In genomic region chr11:54954716-54955115, GRCm38 (mm10) we compare ENCODE assay signal across 9 mouse cellular contexts. TPM values are rescaled to one million over a fixed set of nuclear protein-coding genes. Genes with fewer than 3 reads are reported as not detected.
A peak's percentile ranks its signal among the peaks of the same experiment; 100 is the strongest.
DNase-seq lines count a peak whose midpoint lies in the region; ATAC-seq and TF ChIP-seq lines count a peak whose summit lies in the region.
"Had no signal": no experiment of that assay in that cellular context is flagged by ENCODE, and none has a peak within 500 bp of the region (broad histone marks: within the 10 kb centered on the region; RNA-seq: fewer than 3 reads in every experiment).

No protein-coding gene starts in this region.

- 88% methylated on average over 8 of the region's 8 CpGs for WGBS in hindbrain, embryonic 10.5 days
- 87% methylated on average over 8 of the region's 8 CpGs for WGBS in hindbrain, embryonic 11.5 days
- WGBS in hindbrain, embryonic 12.5 days, result 84% methylated on average over 8 of the region's 8 CpGs
- 79% methylated on average over 8 of the region's 8 CpGs for WGBS in liver, embryonic 13.5 days (ENCODE audit: insufficient replicate concordance)

- peaks cover 34% of the 10 kb centered on the region for H3K4me1 ChIP-seq in hindbrain, embryonic 10.5 days (replicated peaks)
- H3K4me1 ChIP-seq in hindbrain, embryonic 11.5 days (replicated peaks; ENCODE audit: control insufficient read depth, insufficient read depth, low read length), result no peaks in the 10 kb centered on the region; the same call in 1 of the 2 replicates
- peaks cover 90% of the 10 kb centered on the region for H3K4me1 ChIP-seq in E14TG2a.4 (replicated peaks; ENCODE audit: low read depth, low read length)
- peaks cover 20% of the 10 kb centered on the region for H3K4me1 ChIP-seq in hindbrain, embryonic 12.5 days
- H3K4me1 ChIP-seq in liver, embryonic 13.5 days (replicated peaks), result peaks cover 63% of the 10 kb centered on the region

- no peak overlapping the region for H3K9ac ChIP-seq in hindbrain, embryonic 11.5 days (ENCODE audit: low read depth, low read length)
- H3K9ac ChIP-seq in hindbrain, embryonic 12.5 days, result no peak overlapping the region
- H3K9ac ChIP-seq in liver, embryonic 13.5 days, result 0 out of 2 replicates have a peak overlapping the region, but pooled peaks have one; percentile 85

- H3K9me3 ChIP-seq in hindbrain, embryonic 10.5 days, result no peaks in the 10 kb centered on the region
- no peaks in the 10 kb centered on the region for H3K9me3 ChIP-seq in hindbrain, embryonic 11.5 days (ENCODE audit: control insufficient read depth, low read length)
- no peaks in the 10 kb centered on the region for H3K9me3 ChIP-seq in E14TG2a.4 (ENCODE audit: low read length)
- no peaks in the 10 kb centered on the region for H3K9me3 ChIP-seq in hindbrain, embryonic 12.5 days (replicated peaks)
- no peaks in the 10 kb centered on the region for H3K9me3 ChIP-seq in liver, embryonic 13.5 days (replicated peaks)

- TF ChIP-seq CTCF in E14TG2a.4 (conservative IDR thresholded peaks at IDR 0.05; ENCODE audit: low read length), result no peak

- intact Hi-C loops in left cerebral cortex, postnatal 14 days (cut with DNase I), result no loop called here

- H3K36me3 ChIP-seq in hindbrain, embryonic 10.5 days, result peaks cover 3% of the 10 kb centered on the region; the same call in 1 of the 2 replicates
- H3K36me3 ChIP-seq in hindbrain, embryonic 11.5 days (ENCODE audit: control insufficient read depth, insufficient read depth, low read length), result no peaks in the 10 kb centered on the region
- H3K36me3 ChIP-seq in E14TG2a.4 (ENCODE audit: insufficient read depth, low read length), result peaks cover 24% of the 10 kb centered on the region
- H3K36me3 ChIP-seq in hindbrain, embryonic 12.5 days, result no peaks in the 10 kb centered on the region
- H3K36me3 ChIP-seq in liver, embryonic 13.5 days, result no peaks in the 10 kb centered on the region

- H3K27me3 ChIP-seq in hindbrain, embryonic 10.5 days (ENCODE audit: insufficient read depth, poor library complexity, severe bottlenecking), result no peaks in the 10 kb centered on the region
- no peaks in the 10 kb centered on the region for H3K27me3 ChIP-seq in hindbrain, embryonic 11.5 days (ENCODE audit: control insufficient read depth, insufficient read depth, low read length)
- H3K27me3 ChIP-seq in E14TG2a.4 (ENCODE audit: insufficient read depth, low read length), result no peaks in the 10 kb centered on the region
- no peaks in the 10 kb centered on the region for H3K27me3 ChIP-seq in hindbrain, embryonic 12.5 days
- H3K27me3 ChIP-seq in liver, embryonic 13.5 days, result no peaks in the 10 kb centered on the region

- H3K27ac ChIP-seq in hindbrain, embryonic 10.5 days, result no peak overlapping the region
- no peak overlapping the region; the same call in 1 of the 2 replicates for H3K27ac ChIP-seq in hindbrain, embryonic 11.5 days (ENCODE audit: low read depth, low read length)
- H3K27ac ChIP-seq in hindbrain, embryonic 12.5 days, result no peak overlapping the region
- no peak overlapping the region for H3K27ac ChIP-seq in liver, embryonic 13.5 days

- no peak for DNase-seq in hindbrain, embryonic 10.5 days (ENCODE audit: low spot score)
- DNase-seq in hindbrain, embryonic 11.5 days (ENCODE audit: low spot score), result no peak
- DNase-seq in liver, embryonic 13.5 days, result no peak
- no peak for DNase-seq in left cerebral cortex, postnatal 14 days (ENCODE audit: low spot score in 2 of 2)
- no peak for DNase-seq in right cerebral cortex, postnatal 4 days
- DNase-seq: thymus, adult 2 months had no signal

- peak overlapping the region; percentile 9; the same call in 1 of the 2 replicates for H3K4me3 ChIP-seq in hindbrain, embryonic 10.5 days
- H3K4me3 ChIP-seq in hindbrain, embryonic 11.5 days (ENCODE audit: low read depth, low read length), result no peak overlapping the region
- peak overlapping the region; percentile 94 for H3K4me3 ChIP-seq in E14TG2a.4 (replicated peaks; ENCODE audit: low read length)
- no peak overlapping the region for H3K4me3 ChIP-seq in hindbrain, embryonic 12.5 days
- peak overlapping the region; percentile 83; the same call in 1 of the 2 replicates for H3K4me3 ChIP-seq in liver, embryonic 13.5 days (replicated peaks)

- H3K4me2 ChIP-seq in hindbrain, embryonic 11.5 days (replicated peaks; ENCODE audit: low read depth, low read length), result no peak overlapping the region
- H3K4me2 ChIP-seq in hindbrain, embryonic 12.5 days (replicated peaks), result 0 out of 2 replicates have a peak overlapping the region, but pooled peaks have one; percentile 2
- peak overlapping the region; percentile 74 for H3K4me2 ChIP-seq in liver, embryonic 13.5 days

- ATAC-seq in hindbrain, embryonic 11.5 days (ENCODE audit: low FRiP score), result no peak
- ATAC-seq in hindbrain, embryonic 12.5 days (ENCODE audit: low FRiP score), result no peak
- ATAC-seq in liver, embryonic 13.5 days (ENCODE audit: low read depth), result no peak
- no peak for ATAC-seq in megakaryocyte-erythroid progenitor cell, adult 5-6 weeks (replicated peaks; ENCODE audit: low FRiP score, low TSS enrichment, poor library complexity, severe bottlenecking)

RNA-seq across cellular contexts. Expression of gene Tnip1, which starts 8.0 kb away (rescaled TPM):
- 14.2 and 14.7 TPM in 2 replicates for polyA plus RNA-seq in hindbrain, embryonic 10.5 days (2016; fragmentation: Nextera tagmentation; extraction: Ambion mirVana)
- polyA plus RNA-seq in hindbrain, embryonic 11.5 days (2014; fragmentation: Nextera tagmentation; extraction: Ambion mirVana), result 9.8 and 10.3 TPM in 2 replicates
- polyA plus RNA-seq in hindbrain, embryonic 12.5 days (2016; fragmentation: Nextera tagmentation; extraction: Ambion mirVana), result 19.0 and 20.8 TPM in 2 replicates
- polyA plus RNA-seq in liver, embryonic 13.5 days (2015; fragmentation: Nextera tagmentation; extraction: Ambion mirVana), result 5.1 and 5.8 TPM in 2 replicates
- total RNA-seq in megakaryocyte-erythroid progenitor cell, adult 5-6 weeks (2014; fragmentation: Nextera tagmentation), result 16.7 and 17.8 TPM in 2 replicates
- 12.5 and 12.8 TPM in 2 replicates for total RNA-seq in megakaryocyte-erythroid progenitor cell, adult 5-6 weeks (2017)
- total RNA-seq in left cerebral cortex, postnatal 14 days (2021), result 10 to 100 TPM; 32.4 to 35.0 TPM

RNA-seq across cellular contexts. Expression of gene Gpx3, which starts 52.5 kb away (rescaled TPM):
- 108 and 121 TPM in 2 replicates for polyA plus RNA-seq in hindbrain, embryonic 10.5 days (2016; fragmentation: Nextera tagmentation; extraction: Ambion mirVana)
- polyA plus RNA-seq in hindbrain, embryonic 11.5 days (2014; fragmentation: Nextera tagmentation; extraction: Ambion mirVana), result 91.4 and 114 TPM in 2 replicates
- polyA plus RNA-seq in hindbrain, embryonic 12.5 days (2016; fragmentation: Nextera tagmentation; extraction: Ambion mirVana), result 67.5 and 68.6 TPM in 2 replicates
- polyA plus RNA-seq in liver, embryonic 13.5 days (2015; fragmentation: Nextera tagmentation; extraction: Ambion mirVana), result 20.9 and 26.3 TPM in 2 replicates
- 3.2 TPM in 1 of 2 replicates, not detected in the other for total RNA-seq in megakaryocyte-erythroid progenitor cell, adult 5-6 weeks (2014; fragmentation: Nextera tagmentation)
- not detected in 2 replicates for total RNA-seq in megakaryocyte-erythroid progenitor cell, adult 5-6 weeks (2017)
- total RNA-seq in left cerebral cortex, postnatal 14 days (2021), result 10 to 100 TPM in 1 of 2 experiments, 1 to 10 TPM in 1; 8.3 to 10.7 TPM

Comparison
In these comparisons a context has a peak if more than half of its experiments do, and no peak if none do; other contexts are left out.
1. H3K4me3 ChIP-seq: peak in hindbrain, embryonic 10.5 days (single experiment), E14TG2a.4 (single experiment) and liver, embryonic 13.5 days (single experiment); none in hindbrain, embryonic 11.5 days (single experiment) and hindbrain, embryonic 12.5 days (single experiment).